Mouse (Mus musculus) CH12.LX (cell line): Measurements from ENCODE around the gene Cdc25a.
A peak's percentile ranks its signal among the peaks of the same experiment; 100 is the strongest.

Experiments used
- CTCF ChIP-seq, 2 experiments: IDR thresholded peaks in 1 of 2; conservative IDR thresholded peaks in 1 of 2; 2 replicates each; pipeline ENCODE4 v1.5.1; 2011 to 2012; ENCODE audit warnings: low read depth in 2 of 2, low read length in 2 of 2, improper control_type of control experiment in 1 of 2, inconsistent platforms in 1 of 2, mild to moderate bottlenecking in 1 of 2, moderate library complexity in 1 of 2
- EP300 ChIP-seq: IDR thresholded peaks from 2 replicates; pipeline ENCODE4 v1.6.1; 2011; ENCODE audit warnings: low read length, improper control_type of control experiment
- POLR2A ChIP-seq: IDR thresholded peaks from 2 replicates; pipeline ENCODE4 v1.6.1; 2011; ENCODE audit warnings: low read depth, mild to moderate bottlenecking, improper control_type of control experiment, low read length
- UBTF ChIP-seq: IDR thresholded peaks from 2 replicates; pipeline ENCODE4 v1.6.1; 2012; ENCODE audit warnings: low read depth, mild to moderate bottlenecking, inconsistent platforms, low read length, improper control_type of control experiment, moderate library complexity
- ZKSCAN1 ChIP-seq: IDR thresholded peaks from 2 replicates; pipeline ENCODE4 v1.6.1; 2012; ENCODE audit warnings: low read depth, inconsistent platforms, low read length, improper control_type of control experiment, borderline replicate concordance

DNA sequence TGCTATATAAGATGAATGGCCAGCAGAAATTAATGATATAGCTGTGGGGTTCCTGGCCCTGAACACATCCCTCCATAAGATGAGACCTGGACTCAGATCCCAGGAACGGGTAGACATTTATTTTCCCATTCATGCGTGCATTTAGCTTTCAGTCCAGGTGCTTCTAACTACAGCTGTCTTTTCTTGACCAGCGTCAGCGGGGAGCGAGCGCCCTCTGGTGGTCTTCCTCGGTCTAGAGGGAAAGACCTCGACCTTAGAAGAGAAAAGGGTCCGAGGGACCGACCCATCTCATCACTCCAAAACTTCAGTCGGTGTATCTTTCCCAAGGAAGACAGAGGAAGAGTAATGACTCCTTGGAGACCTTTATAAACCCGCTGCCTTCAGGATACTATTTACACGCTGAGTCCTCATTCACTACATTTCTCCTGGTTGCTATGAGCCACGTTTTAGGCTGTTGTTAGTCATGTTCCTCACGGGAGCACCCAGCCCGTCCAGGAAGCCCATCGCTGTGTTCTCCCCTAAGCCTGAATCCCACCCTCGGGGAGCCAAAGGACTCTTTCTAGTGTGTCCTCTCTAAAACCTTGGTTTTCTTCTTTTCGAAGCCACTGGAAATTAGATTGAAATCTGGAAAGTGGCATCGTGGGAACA, 12.9 kb upstream of the Cdc25a start:
- TF ChIP-seq EP300 (no peak), ZKSCAN1 (no peak), POLR2A (no peak; the same call in 1 of the 2 replicates), CTCF (conservative IDR thresholded peaks at IDR 0.05 in 1 of 2, IDR thresholded peaks at IDR 0.05 in 1 of 2; ENCODE audit: low read depth in 2 of 2, low read length in 2 of 2) (peak; percentile 85 to 95), UBTF (no peak)
